Mouse (Mus musculus) ES-Bruce4 (cell line): ENCODE measurements around the gene Ubn1. TPM values are rescaled to one million over a fixed set of nuclear protein-coding genes. Genes with fewer than 3 reads are reported as not detected.

Source experiments
- H3K27ac ChIP-seq: 2 replicates; pipeline ENCODE4 v1.5.1; 2012; ENCODE audit warnings: low read length, inconsistent platforms; ENCODE audit not compliant: insufficient read depth
- H3K27me3 ChIP-seq: 2 replicates; pipeline ENCODE4 v1.6.1; 2012; ENCODE audit warnings: mild to moderate bottlenecking, low read length, inconsistent platforms; ENCODE audit not compliant: control insufficient read depth, poor library complexity, insufficient read depth, severe bottlenecking
- H3K36me3 ChIP-seq: 2 replicates; pipeline ENCODE4 v1.6.1; 2012; ENCODE audit warnings: inconsistent platforms, mild to moderate bottlenecking, low read length, moderate library complexity; ENCODE audit not compliant: control insufficient read depth, poor library complexity, insufficient read depth, severe bottlenecking
- H3K4me1 ChIP-seq: one replicate; pipeline ENCODE4 v1.8.1; 2011; ENCODE audit warnings: low read length; ENCODE audit not compliant: control insufficient read depth, insufficient read depth
- H3K4me3 ChIP-seq: 2 replicates; pipeline ENCODE4 v1.5.1; 2011; ENCODE audit warnings: low read depth, mild to moderate bottlenecking, low read length
- H3K9ac ChIP-seq: 2 replicates; pipeline ENCODE4 v1.6.1; 2012; ENCODE audit warnings: low read depth, mild to moderate bottlenecking, inconsistent platforms; ENCODE audit not compliant: poor library complexity, severe bottlenecking
- H3K9me3 ChIP-seq: replicated peaks from 2 replicates; pipeline ENCODE4 v1.6.1; 2012; ENCODE audit warnings: mild to moderate bottlenecking, low read length, inconsistent platforms; ENCODE audit not compliant: control insufficient read depth, poor library complexity, insufficient read depth, severe bottlenecking
- CTCF ChIP-seq: IDR thresholded peaks from one replicate; pipeline ENCODE4 v1.8.1; 2011; ENCODE audit warnings: low read depth, low read length
- EP300 ChIP-seq: IDR thresholded peaks from 2 replicates; pipeline ENCODE4 v1.6.1; 2011; ENCODE audit warnings: low read depth, low read length; ENCODE audit not compliant: insufficient read depth
- POLR2A ChIP-seq: IDR thresholded peaks from one replicate; pipeline ENCODE4 v1.8.1; 2011; ENCODE audit warnings: low read length; ENCODE audit not compliant: insufficient read depth
- polyA plus RNA-seq: library from polyadenylated mRNA; stranded (reverse); fragments of >200 nt; gene quantifications from 2 replicates; pipeline ENCODE4 v1.2.4, GENCODE M21; 2011; ENCODE audit warnings: low read depth; ENCODE audit not compliant: missing spikeins, insufficient read depth, insufficient read length

The Ubn1 gene
- polyA plus RNA-seq, 1 experiment = 25.9 TPM

DNA sequence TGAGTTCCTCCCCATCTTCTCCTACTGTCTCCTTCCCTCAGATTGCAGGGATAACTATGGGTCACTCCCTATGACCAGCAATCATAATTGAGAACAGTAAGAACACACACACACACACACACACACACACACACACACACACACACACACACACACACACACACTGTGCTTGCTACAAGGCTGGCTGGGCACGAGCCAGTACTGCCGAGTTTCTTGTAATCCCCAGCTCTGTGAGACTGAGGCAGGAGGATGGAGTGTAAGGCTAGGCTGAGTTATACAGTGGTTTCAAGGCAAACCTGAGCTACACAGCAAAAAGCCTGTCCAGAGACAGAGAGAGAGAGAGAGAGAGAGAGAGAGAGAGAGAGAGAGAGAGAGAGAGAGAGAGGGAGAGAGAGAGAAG lies 80.3 kb downstream of the Ubn1 start:
- H3K36me3 ChIP-seq = no peaks in the 10 kb centered on the region
- H3K27me3 ChIP-seq = no peaks in the 10 kb centered on the region; the same call in 1 of the 2 replicates

GRCm38 (mm10) chr16:5130766-5131165 lies 80.9 kb downstream of the Ubn1 start:
- TF ChIP-seq EP300 = no peak
- TF ChIP-seq POLR2A = no peak
- TF ChIP-seq CTCF = no peak

More for the DNA sequence above, 80.3 kb downstream of the Ubn1 start:
- Histone ChIP-seq H3K27ac (no peak overlapping the region), H3K9me3 (no peaks in the 10 kb centered on the region), H3K4me1 (peaks cover 2% of the 10 kb centered on the region), H3K4me3 (no peak overlapping the region), H3K9ac (no peak overlapping the region)
- no peak for TF ChIP-seq EP300
- TF ChIP-seq POLR2A = no peak
- TF ChIP-seq CTCF = no peak

GRCm38 (mm10) chr16:5131251-5131922 lies 81.5 kb downstream of the Ubn1 start:
- TF ChIP-seq EP300 (no peak), CTCF (no peak), POLR2A (no peak)
- Histone ChIP-seq H3K9me3 (no peaks in the 10 kb centered on the region), H3K36me3 (no peaks in the 10 kb centered on the region), H3K9ac (peak overlapping the region; percentile 55), H3K4me3 (peak overlapping the region; percentile 76), H3K4me1 (peaks cover 2% of the 10 kb centered on the region), H3K27me3 (no peaks in the 10 kb centered on the region; the same call in 1 of the 2 replicates), H3K27ac (no peak overlapping the region)

More at GRCm38 (mm10) chr16:5130766-5131165, 80.9 kb downstream of the Ubn1 start:
- Histone ChIP-seq H3K36me3 (no peaks in the 10 kb centered on the region), H3K27ac (no peak overlapping the region), H3K27me3 (no peaks in the 10 kb centered on the region; the same call in 1 of the 2 replicates), H3K9me3 (no peaks in the 10 kb centered on the region), H3K9ac (no peak overlapping the region), H3K4me3 (no peak overlapping the region), H3K4me1 (peaks cover 2% of the 10 kb centered on the region)

DNA sequence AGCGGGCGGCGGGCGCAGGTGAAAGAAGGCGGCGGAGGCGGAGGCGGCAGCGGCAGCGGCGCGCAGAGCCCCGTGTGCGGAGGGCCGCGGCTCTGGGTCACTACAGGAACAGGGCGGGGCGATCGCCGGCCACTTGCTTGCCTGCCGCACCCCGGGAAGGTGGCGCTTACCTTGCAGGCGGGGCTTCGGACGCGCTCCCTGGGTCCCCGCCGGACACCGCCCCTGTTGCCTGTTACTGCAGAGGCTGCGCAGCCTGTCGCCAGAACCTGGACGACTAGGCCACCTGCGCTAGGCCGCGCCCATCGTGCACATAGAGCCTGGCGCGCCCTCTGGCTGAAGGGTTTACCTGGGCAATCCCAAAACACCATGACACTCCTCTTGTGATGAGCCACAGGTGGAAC lies 82.5 kb downstream of the Ubn1 start, which contains the start of gene Ppl:
Gene Ppl, minus strand, starts transcription at position 21 of the 401 bp plus-strand sequence.
- Histone ChIP-seq H3K36me3 (no peaks in the 10 kb centered on the region), H3K27me3 (no peaks in the 10 kb centered on the region; the same call in 1 of the 2 replicates), H3K4me1 (peaks cover 2% of the 10 kb centered on the region), H3K9ac (peak within 1 kb of the TSS; percentile 55), H3K27ac (no peak within 1 kb of the TSS), H3K4me3 (peak within 1 kb of the TSS; percentile 76), H3K9me3 (no peaks in the 10 kb centered on the region)
- TF ChIP-seq CTCF = peak; percentile 50
- TF ChIP-seq EP300 = peak; percentile 60; the same call in 1 of the 2 replicates
- TF ChIP-seq POLR2A = no peak

- Histone ChIP-seq H3K27ac (no peak overlapping the region), H3K27me3 (no peaks in the 10 kb centered on the region; the same call in 1 of the 2 replicates), H3K9me3 (no peaks in the 10 kb centered on the region), H3K4me1 (peaks cover 2% of the 10 kb centered on the region), H3K36me3 (no peaks in the 10 kb centered on the region), H3K4me3 (no peak overlapping the region), H3K9ac (no peak overlapping the region)
- TF ChIP-seq CTCF (no peak), EP300 (no peak), POLR2A (no peak)
Observed at GRCm38 (mm10) chr16:5134623-5135330, 84.9 kb downstream of the Ubn1 start.
